Mouse (Mus musculus) MEL (cell line): ENCODE measurements around the gene Hdac4.

Source experiments
- BHLHE40 ChIP-seq: IDR thresholded peaks from 2 replicates; pipeline ENCODE4 v1.6.1; 2012; ENCODE audit warnings: low read depth, mild to moderate bottlenecking, inconsistent platforms, low read length, improper control_type of control experiment, borderline replicate concordance
- USF1 ChIP-seq: IDR thresholded peaks from 2 replicates; pipeline ENCODE4 v1.6.1; 2014; ENCODE audit warnings: low read depth, mild to moderate bottlenecking, inconsistent platforms, low read length, improper control_type of control experiment, moderate library complexity

DNA sequence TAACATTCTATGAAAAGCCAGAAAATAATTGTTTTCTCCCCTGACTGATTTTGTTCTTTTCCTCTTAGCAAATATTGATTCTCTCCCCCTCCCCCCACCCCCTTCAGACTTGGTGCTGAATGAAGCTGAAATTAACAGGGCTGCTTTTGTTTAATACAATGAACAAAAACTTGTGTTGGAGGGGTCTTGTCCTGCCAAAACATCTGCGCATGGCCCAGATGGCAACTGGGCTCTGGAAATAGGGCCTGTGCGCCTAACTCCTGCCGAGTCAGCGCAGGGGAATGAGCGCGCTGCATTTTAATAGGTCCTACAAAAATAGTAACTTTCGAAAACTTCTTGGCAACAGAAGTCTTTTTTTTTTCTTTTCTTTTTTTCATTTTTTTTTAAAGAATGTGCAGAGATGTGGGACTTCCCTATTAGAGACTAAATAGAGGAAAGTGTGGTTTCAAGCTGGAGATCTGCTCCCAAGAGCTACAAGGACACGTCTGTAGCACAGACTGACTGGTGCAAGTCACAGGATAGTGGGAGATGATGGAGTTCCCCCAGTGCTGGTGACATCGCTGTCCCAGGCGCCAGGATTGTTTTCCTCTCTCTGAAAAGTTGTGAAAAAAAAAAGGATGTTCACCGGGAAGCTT is 20.6 kb upstream of the Hdac4 start:
- TF ChIP-seq BHLHE40 (no peak), USF1 (no peak)
